Mouse (Mus musculus) thymus, postnatal 25 days (tissue): ENCODE results near the gene Krt19.

ENCODE experiments used
- DNase-seq: peaks from one replicate; pipeline ENCODE4 v3.0.0; 2022

Krt19 gene

DNA sequence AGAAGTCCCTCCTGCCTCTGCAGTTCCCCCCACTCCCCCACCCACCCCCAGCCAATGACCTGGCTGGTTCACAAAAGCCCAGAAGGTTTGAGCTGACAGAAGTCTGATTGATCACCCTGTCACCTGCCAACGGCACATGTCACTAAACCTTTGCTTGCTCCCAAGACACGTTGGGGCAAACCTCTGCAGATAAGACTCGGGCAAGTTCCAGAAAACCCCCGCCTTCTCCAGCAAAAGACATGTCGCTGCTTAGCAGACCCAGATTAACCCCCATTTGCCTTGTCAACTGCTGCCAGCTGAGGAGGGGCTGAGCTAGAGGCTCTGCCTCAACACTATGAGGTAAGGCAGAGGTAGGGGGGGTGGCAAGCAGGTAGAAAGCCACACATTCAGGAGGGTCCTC lies 11.9 kb downstream of the Krt19 start:
- DNase-seq = no peak

DNA sequence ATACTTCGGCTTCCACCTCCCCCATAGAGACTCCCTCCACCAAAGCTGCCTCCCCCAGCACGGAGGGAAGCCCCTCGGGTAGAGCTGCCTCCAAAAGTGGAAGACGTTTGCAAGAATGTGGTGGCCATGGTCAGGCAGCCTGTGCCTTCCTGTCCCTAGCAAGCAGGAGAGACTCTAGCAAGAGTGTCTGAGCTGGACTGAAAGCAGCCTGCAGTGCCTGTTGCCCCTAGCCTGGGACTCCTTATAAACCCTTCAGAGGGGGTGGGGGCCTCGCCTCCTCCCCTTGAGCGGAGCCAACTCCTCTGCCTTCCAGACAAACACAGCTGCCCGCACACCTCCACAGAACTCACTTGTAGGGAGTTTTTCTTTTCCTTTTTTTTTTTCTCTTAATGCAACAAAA lies 12.7 kb downstream of the Krt19 start, which contains the start of gene Krt15:
Krt15 (minus strand) TSS at position 198 of the 400 bp plus-strand sequence.
- no peak for DNase-seq

DNA sequence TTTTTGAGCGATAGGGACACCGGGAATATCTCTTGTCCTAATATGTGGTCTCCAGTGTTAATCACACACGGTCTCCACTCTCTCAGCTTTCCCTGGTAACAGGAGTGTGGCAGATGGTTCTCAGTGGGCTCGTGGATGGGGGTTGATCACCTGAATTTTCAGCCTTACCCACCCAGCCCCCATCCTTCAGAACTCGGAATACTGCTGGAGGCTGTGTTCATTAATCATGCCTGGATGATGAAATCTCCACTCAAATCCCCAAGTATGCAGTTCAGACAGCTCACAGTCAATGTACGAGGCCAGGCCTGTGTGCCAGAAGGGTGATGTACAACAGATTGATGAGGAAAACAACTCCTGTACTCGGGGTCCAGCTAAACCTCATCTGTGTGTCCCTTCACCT lies 23.6 kb downstream of the Krt19 start:
- no peak for DNase-seq

DNA sequence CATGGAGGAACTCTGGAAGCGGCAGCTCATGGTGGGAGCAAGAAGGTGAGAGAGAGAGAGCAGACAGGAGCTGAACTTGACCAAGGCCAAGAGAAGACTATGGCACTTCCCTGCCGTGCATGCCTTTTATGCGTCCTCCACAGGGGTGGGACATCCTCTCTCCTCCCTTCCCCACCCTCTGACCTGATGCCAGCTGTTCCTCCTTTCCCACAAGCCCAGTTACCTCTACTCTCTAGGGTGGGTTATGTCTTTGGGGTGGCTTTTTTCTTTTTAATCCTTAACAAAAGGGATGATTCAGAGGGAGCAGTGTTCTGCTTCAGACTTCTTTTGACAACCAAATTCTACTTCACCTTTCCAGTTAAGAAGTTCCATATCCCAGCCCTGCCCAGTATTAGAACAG lies 27.0 kb downstream of the Krt19 start, which contains the start of gene Krt13:
Krt13 (minus strand) TSS at position 101 of the 400 bp plus-strand sequence.
- no peak for DNase-seq

DNA sequence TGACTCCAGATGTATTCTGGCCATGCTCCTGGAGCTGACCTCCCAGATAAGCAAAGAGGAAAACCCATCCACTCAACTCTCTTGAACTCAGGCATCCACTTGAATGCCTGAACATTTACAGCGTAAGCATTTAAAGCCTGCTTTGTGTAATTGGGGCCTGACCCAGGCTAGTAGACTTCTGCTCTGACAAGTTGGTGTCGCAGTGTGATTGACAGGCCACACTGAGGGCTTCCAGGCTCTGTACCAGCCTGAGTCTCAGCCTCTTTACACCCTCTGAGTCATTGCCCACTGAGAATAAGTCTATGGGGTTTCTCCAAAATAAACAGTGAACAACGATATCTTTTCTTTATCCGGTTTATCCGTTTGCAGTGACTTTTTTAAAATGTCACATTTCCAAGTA lies 28.1 kb downstream of the Krt19 start:
- DNase-seq = no peak

DNA sequence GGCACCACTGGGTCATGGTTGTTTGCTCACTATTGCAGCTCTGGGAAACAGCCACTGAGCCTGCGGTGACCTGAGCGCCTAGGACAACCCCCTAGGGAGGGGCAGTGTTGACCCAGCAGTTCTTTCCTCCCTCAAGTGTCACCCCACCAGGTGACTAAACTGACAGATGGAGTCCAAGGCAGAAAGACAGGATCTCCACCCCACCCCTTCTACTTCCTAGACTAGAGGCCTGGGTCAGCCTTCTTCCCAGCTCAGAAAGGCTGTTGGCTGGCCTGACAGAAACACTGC lies 34.8 kb downstream of the Krt19 start:
- DNase-seq = no peak

DNA sequence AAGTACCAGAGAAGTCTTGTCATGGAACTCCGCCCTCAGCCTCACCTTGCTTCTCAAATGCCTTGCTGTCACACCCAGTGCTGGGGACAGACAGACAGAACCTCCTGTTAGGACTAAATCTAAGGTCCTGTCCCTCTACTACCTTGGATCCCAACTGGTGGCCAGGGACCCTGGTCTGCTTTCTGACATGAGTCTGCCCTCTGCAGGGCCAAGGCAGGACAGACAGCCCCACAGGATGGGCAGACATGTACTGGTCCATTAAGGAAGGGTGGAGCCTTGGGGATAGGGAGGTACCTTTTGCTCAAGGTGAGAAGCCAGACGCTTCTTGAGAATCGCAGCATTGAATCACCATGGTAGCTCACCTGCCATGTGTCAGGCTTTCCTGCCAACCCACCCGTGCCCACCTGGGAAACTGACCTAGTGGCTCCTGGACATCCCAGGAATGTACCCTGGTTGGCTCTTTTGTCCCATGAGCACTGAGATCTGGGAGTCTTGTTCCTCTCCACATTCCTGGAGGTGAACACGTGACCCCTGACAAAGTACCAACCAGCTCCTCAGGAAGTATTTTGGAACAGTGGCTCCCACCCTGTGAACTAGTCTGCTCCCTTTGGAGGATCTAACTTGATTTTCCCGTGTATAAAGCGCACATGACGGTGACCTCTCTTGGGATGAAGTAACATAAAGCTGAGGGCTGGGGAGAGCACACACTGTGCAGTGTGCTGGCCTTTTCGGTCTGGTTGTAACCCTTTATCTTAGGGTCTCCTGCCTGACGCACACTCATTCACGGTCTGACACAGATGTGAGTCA lies 35.3 kb downstream of the Krt19 start:
- DNase-seq = no peak

DNA sequence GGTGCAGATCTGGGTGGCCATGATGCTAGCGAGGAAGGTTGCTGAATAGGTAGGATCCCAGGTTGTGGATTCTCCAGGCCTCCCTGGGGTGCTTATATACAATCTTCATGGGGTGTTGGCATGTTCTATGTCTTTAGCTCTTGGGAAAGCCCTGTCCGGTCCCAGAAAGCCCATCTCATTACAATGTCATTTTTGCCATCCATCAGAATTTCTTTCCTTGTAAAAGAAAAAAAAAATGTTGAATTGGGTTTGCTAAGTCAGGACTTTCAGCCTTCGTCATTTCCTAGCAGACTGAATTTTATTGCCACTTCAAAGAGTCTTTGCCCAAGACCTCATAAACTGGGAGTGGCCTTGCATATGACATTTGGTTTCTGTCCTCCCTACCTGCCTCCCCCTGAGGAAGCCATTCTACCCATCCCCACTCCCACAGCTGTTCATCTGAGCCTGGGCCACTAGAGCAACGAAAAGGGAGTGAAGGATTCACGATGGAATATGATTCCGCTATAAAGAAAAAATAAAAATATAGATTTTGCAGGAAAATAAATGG lies 42.8 kb downstream of the Krt19 start, which contains the start of gene Krt36:
Krt36 (minus strand) TSS at position 51 of the 547 bp plus-strand sequence.
- DNase-seq = no peak

DNA sequence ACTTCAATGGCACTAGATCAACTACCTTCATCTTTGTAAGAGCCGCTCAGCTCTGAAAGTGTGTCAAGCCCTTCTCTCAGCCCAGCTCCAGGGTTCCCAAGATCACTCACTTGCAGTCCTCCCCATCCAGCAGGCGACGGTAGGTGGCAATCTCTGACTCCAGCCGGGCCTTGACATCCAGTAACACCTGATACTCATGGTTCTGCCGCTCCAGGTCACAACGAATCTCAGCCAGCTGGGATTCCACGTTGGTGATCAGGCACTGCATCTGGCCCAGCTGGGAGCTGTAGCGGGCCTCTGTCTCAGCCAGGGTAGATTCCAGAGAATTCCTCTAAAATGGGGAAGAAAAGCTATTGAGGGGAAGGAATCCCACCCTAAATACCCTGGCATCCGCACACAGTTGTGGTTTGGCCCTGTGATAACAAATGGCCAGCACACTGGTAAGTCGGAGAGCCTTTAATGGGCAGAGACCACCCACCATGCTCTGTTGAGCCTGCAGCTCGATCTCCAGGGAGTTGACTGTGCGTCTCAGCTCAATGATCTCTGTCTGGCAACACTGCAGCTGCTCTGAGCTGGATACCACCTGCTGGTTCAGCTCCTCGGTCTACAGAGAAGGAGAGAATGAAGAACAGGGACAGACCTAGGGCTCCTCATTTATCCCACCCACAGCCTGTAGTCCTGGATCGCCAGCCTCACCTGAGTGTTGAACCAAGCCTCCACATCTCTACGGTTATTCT lies 45.6 kb downstream of the Krt19 start:
- DNase-seq = no peak

DNA sequence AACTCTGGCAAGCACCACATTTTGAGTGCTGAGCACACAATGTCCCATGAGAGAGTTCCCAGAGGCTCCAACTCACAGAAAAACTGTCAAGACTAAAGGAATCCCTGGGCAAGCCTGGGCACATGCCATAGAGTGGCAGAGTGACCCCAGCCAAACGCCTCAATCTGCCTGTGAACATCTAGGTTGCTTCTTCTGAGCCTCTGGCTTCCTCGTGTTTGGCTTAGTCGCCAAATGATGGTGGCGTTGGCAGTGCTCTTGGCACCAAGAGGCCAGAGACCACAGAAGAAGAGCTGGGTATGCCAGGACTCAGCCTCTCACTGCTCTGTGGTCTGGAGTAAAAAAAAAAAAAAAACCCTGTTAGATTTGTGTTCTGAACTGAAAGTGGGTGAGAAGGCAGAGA lies 48.1 kb downstream of the Krt19 start:
- no peak for DNase-seq

DNA sequence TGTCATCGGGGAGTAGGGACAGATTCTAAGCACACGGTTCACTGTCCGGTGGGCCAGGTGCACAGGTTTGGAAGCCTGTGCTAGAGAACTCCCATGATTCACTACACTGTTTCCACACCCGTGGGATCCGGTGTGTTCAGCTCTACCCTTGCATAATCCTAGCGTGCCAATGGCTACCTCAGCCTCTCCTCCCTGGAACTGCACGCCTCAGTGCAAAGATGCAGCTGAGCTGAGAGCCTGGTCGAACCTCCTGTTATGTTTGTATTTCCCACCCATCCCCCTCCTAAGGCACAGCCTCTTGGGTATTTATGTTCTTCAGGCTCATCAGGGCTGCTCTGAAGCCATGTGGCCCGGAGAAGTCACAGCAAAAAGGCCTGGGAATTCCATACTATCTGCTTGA lies 50.6 kb downstream of the Krt19 start:
- DNase-seq = no peak

DNA sequence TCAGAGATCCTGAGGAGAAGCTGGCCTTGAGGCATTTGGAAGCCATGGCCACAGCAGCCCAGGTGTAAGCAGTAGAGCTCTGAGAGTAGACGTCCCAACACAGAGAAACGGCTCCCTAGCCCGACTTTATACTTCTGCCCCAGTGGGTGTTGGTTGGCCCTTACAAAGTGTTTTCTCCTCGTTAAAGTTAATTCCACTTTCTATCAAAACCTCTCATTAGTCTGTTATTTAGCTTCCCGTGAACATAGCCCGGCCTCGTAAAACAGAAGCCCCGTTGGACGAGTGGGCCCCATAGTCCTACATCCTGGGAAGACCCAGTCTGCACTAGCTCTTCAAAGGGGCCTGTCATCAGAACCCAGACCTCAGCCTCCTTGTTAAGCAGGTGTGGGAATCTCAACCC lies 52.3 kb downstream of the Krt19 start, which contains the start of gene Krt35:
Krt35 (minus strand) TSS at position 101 of the 400 bp plus-strand sequence.
- no peak for DNase-seq
